Mouse (Mus musculus) lung, adult 2 months (tissue): Measurements from ENCODE around the gene Aldh1a2. TPM values are rescaled to one million over a fixed set of nuclear protein-coding genes. Genes with fewer than 3 reads are reported as not detected.

Experiments
- DNase-seq: peaks from one replicate; pipeline ENCODE4 v3.0.0; 2022
- H3K4me1 ChIP-seq: fragments of 200-500 bp; 2 replicates; pipeline ENCODE4 v1.6.1; 2011; ENCODE audit warnings: low read length; ENCODE audit not compliant: control insufficient read depth, insufficient read depth
- H3K4me3 ChIP-seq: fragments of 200-500 bp; replicated peaks from 2 replicates; pipeline ENCODE3; 2011; ENCODE audit warnings: low read depth, mild to moderate bottlenecking, control low read depth, low read length; ENCODE audit errors: extremely low read depth
- CTCF ChIP-seq: fragments of 200-500 bp; IDR thresholded peaks from 2 replicates; pipeline ENCODE4 v1.5.1; 2011; ENCODE audit warnings: mild to moderate bottlenecking, low read length, control low read depth; ENCODE audit not compliant: insufficient read depth
- POLR2A ChIP-seq: fragments of 200-500 bp; IDR thresholded peaks from 2 replicates; pipeline ENCODE4 v1.6.1; 2011; ENCODE audit warnings: low read depth, mild to moderate bottlenecking, control low read depth, low read length, borderline replicate concordance; ENCODE audit errors: extremely low read depth
- WGBS: fragments of 180-500 bp; shearing (Covaris S2); methylation state at CpG from one replicate; pipeline ENCODE4 v1.1.7; 2018; 5-methylcytosine and 5-hydroxymethylcytosine counted together
- polyA plus RNA-seq: library from polyadenylated mRNA; depleted of rRNA; stranded (reverse); fragments of >200 nt; gene quantifications from 2 replicates; pipeline ENCODE4 v1.2.3, GENCODE M21; 2012

Gene Aldh1a2
- polyA plus RNA-seq, 1 experiment: 13.5 TPM

DNA sequence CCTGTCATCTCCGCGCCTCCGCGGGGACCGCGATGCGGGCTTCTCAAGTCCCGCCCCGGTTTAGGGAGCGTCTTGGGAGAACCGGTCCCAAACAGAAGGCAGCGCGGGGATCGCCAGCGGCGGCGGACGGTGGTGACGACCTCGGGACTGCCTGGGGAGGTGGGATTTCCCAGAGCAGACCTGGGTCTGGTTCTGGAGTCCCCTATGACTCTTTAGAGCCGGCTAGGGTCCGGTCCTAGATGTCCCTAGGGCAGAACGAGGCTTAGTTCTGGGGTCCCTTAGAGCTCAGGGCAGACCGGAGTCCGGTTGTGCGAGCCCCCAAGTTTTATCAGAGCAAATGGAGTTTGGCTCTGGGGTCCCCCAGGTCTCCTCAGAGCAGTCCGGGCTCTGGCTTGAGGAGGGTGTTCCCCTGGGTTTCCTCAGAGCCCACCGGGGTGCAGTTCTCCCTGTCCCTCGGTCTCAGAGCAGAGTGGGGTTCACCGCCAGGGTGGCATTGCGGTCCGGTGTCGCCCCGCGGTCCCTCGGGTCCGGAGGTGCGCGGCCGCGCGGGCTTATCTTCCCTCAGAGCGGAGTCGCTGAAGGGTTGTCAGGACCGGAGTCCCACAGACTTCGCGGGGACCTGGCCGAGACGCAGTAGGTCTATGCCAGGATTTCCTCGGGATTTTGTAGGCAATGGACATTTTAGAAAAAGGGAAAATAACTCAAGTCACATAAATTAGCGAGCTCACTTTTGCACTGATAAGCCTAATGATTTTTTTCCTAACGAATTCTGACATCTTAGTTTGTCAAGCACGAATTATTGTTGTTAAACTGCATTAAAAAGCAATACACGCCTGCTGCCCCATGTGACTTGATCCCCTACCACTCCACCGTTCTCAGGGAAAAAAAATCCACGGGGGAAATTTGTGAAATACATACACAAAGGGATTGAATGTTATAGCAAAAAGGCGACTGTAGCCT lies 727 bp downstream of the Aldh1a2 start:
- no peaks in the 10 kb centered on the region for H3K4me1 ChIP-seq
- TF ChIP-seq POLR2A (no peak), CTCF (no peak)
- 3% methylated on average over 57 of the region's 57 CpGs for WGBS
- DNase-seq: peak; percentile 45
- peak overlapping the region; percentile 38 for H3K4me3 ChIP-seq

DNA sequence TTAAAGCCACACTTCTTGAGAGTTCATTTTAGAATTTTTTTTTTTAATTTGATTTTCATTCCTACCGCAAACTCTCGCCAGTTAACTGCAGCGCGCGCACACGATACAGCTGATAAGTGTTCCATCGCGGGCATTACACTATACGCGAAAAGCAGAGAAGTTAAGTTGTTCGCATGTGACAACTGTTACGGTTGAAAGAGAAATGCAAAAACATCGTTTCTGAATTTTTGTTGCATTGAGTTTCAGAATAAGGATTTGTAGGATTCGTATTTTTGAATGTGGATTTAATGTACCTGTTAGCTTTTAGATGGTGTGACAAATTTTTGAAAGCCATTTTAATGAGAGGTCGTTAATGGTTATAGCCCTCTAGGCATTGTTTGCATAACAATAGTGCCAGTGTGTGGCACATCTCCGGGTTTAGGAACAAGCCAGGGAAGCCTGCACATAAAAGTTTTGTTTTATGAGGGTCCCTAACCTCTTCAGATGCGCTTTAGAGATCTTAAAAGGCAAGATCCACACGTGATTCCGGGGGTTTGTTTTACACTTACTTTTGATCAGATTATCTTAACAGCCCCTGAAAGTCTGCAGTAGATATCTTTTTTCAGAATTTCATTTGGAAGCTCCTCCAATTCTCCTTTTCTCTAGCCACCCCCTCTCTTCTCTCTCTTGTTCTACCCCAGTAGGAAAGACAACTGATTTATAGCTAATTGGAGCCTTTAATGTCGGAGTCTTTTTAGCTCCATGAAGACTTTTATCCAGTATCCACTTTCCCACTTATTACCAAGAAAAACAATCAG lies 1.6 kb downstream of the Aldh1a2 start:
- DNase-seq: peak; percentile 4
- no peaks in the 10 kb centered on the region for H3K4me1 ChIP-seq
- TF ChIP-seq POLR2A (no peak), CTCF (no peak)
- 11% methylated on average over 20 of the region's 20 CpGs for WGBS
- no peak overlapping the region for H3K4me3 ChIP-seq

DNA sequence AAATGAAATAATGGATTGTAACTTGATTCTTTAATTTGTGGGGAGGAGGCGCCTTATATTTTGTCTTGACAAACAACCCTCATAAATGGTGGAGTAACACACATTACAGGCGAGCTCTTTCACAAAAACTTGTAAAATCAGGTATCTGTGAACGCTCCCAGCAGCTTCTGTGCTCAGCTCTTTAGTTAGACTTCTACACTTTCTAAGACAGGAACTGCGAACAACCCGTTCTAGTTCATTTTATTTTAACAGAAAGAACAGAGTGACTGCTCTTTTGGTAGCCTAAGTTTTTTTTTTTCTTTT lies 2.2 kb downstream of the Aldh1a2 start:
- no peak for DNase-seq
- 40% methylated on average over 5 of the region's 5 CpGs for WGBS
- Histone ChIP-seq H3K4me1 (no peaks in the 10 kb centered on the region), H3K4me3 (no peak overlapping the region)
- TF ChIP-seq POLR2A (no peak), CTCF (no peak)

GRCm38 (mm10) chr9:71219161-71219560 lies 3.6 kb downstream of the Aldh1a2 start:
- DNase-seq: no peak
- no peak overlapping the region for H3K4me3 ChIP-seq
- H3K4me1 ChIP-seq: no peaks in the 10 kb centered on the region
- WGBS: 69% methylated on average over 4 of the region's 4 CpGs
- TF ChIP-seq POLR2A (no peak), CTCF (no peak)

DNA sequence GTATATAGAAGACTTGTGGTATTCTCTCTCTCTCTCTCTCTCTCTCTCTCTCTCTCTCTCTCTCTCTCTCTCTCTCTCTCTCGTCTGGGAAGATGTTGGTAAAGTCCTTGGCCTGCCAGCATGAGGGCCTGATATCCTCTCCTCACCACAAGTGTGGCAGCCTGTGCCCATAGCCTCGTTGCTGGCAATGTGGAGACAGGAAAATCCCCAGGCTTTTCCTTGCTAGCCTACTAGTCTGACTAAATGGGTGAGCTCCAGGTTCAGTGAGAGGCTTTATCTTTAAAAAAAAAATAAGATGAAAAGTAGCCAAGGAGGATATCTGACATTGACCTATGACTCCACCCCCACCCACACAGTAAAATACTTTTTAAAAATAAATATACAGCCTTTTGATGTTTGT lies 4.8 kb downstream of the Aldh1a2 start:
- TF ChIP-seq POLR2A (no peak), CTCF (no peak)
- 42% methylated on average over 2 of the region's 2 CpGs for WGBS
- DNase-seq: no peak
- Histone ChIP-seq H3K4me3 (no peak overlapping the region), H3K4me1 (no peaks in the 10 kb centered on the region)

DNA sequence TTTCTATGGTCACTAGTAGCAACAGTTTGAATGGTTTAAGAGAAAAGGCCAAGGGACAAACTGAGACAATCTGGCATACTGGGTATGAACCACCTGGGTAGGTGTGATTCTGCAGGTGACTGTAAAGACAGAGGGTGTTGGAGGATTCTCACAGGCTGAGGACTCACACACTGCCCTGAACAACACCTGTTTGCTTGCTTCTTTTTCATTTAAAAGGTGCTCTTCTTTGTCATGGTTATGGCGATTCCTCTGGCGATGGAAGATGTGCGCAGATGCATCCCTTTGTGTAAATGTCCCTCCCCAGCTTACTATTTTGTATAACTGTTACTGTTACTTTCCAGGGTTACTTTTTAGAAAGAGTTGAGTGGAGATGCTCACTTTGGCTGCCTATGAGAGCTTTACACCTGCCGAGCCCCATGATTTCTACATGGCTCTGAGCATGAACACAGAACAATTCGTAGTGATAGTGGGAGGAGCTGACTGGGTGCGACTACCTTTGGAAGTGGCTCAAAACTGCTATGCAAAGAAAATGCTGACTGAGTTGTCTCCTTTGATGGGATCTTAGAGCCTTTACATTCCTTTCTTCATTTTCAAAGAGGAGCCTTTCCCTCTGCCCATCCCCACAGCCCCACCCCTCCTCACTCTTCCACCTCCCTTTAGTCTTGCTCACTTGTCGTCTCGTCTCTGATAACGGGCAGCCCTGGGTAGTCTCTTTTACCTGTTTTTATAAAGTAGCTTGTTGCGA lies 11.8 kb downstream of the Aldh1a2 start:
- no peak for DNase-seq
- 55% methylated on average over 10 of the region's 10 CpGs for WGBS
- TF ChIP-seq CTCF: no peak
- no peak for TF ChIP-seq POLR2A

GRCm38 (mm10) chr9:71230011-71230410 lies 14.4 kb downstream of the Aldh1a2 start:
- 22% methylated on average over 6 of the region's 6 CpGs for WGBS
- no peak overlapping the region for H3K4me3 ChIP-seq
- H3K4me1 ChIP-seq: no peaks in the 10 kb centered on the region
- TF ChIP-seq POLR2A (no peak), CTCF (no peak)
- no peak for DNase-seq

More for the DNA sequence above, 11.8 kb downstream of the Aldh1a2 start:
- Histone ChIP-seq H3K4me1 (no peaks in the 10 kb centered on the region), H3K4me3 (no peak overlapping the region)

GRCm38 (mm10) chr9:71236540-71236939 lies 21.0 kb downstream of the Aldh1a2 start:
- no peak overlapping the region for H3K4me3 ChIP-seq
- 0 out of 2 replicates have a peak, but pooled peaks cover 4% of the 10 kb centered on the region for H3K4me1 ChIP-seq
- DNase-seq: no peak
- TF ChIP-seq POLR2A: no peak
- TF ChIP-seq CTCF: no peak
- WGBS: 44% methylated on average over 1 of the region's 1 CpGs

- 0 out of 2 replicates have a peak, but pooled peaks cover 6% of the 10 kb centered on the region for H3K4me1 ChIP-seq
- TF ChIP-seq CTCF (no peak), POLR2A (no peak)
- WGBS: 61% methylated on average over 2 of the region's 2 CpGs
- no peak for DNase-seq
- no peak overlapping the region for H3K4me3 ChIP-seq
Measured at GRCm38 (mm10) chr9:71239926-71240325, 24.3 kb downstream of the Aldh1a2 start.
